Mouse (Mus musculus) kidney, postnatal 0 days (tissue): ENCODE results near the gene Ubqln4. TPM values are rescaled to one million over a fixed set of nuclear protein-coding genes. Genes with fewer than 3 reads are reported as not detected.

Experiments
- ATAC-seq: fragments of 200-750 bp; cut with Nextera tagmentation; replicated peaks from 2 replicates; pipeline ENCODE4 v1.8.0; 2017; ENCODE audit warnings: low read depth, moderate number of reproducible peaks, moderate TSS enrichment, moderate library complexity; ENCODE audit not compliant: low FRiP score
- DNase-seq: peaks from one replicate; pipeline ENCODE4 v3.0.0-alpha.2; 2016; ENCODE audit warnings: low spot score
- H3K27ac ChIP-seq: fragments of 300-500 bp; sonication (generic); 2 replicates; pipeline ENCODE4 v1.5.1; 2014; ENCODE audit warnings: mild to moderate bottlenecking
- H3K27me3 ChIP-seq: fragments of 300-500 bp; sonication (generic); 2 replicates; pipeline ENCODE4 v1.6.1; 2014; ENCODE audit warnings: low read length, mixed read lengths; ENCODE audit not compliant: insufficient read depth
- H3K36me3 ChIP-seq: fragments of 300-500 bp; sonication (generic); 2 replicates; pipeline ENCODE4 v1.6.1; 2014; ENCODE audit warnings: low read length, mixed read lengths; ENCODE audit not compliant: insufficient read depth
- H3K4me1 ChIP-seq: fragments of 300-500 bp; sonication (generic); replicated peaks from 2 replicates; pipeline ENCODE4 v1.6.1; 2014; ENCODE audit warnings: antibody characterized with exemption, low read length, mixed read lengths; ENCODE audit not compliant: insufficient read depth
- H3K4me2 ChIP-seq: fragments of 300-500 bp; sonication (generic); 2 replicates; pipeline ENCODE4 v1.6.1; 2014; ENCODE audit warnings: mild to moderate bottlenecking, low read length, moderate library complexity, mixed read lengths
- H3K4me3 ChIP-seq: fragments of 300-500 bp; sonication (generic); replicated peaks from 2 replicates; pipeline ENCODE4 v1.5.1; 2014; ENCODE audit warnings: low read depth, low read length
- H3K9ac ChIP-seq: fragments of 300-500 bp; sonication (generic); 2 replicates; pipeline ENCODE4 v1.6.1; 2014; ENCODE audit warnings: low read depth, low read length
- H3K9me3 ChIP-seq: fragments of 300-500 bp; sonication (generic); replicated peaks from 2 replicates; pipeline ENCODE4 v1.6.1; 2016; ENCODE audit warnings: low read length, inconsistent platforms, mixed read lengths
- CTCF ChIP-seq: IDR thresholded peaks from 2 replicates; pipeline ENCODE4 v1.5.1; 2016; ENCODE audit warnings: antibody characterized with exemption, low read depth, mild to moderate bottlenecking, moderate library complexity
- WGBS: fragments of 180-500 bp; shearing (Covaris S2); extraction: QIAGEN DNeasy Blood & Tissue Kit; methylation state at CpG from one replicate; pipeline ENCODE4 v1.1.7; 2014; 5-methylcytosine and 5-hydroxymethylcytosine counted together
- polyA plus RNA-seq: library from polyadenylated mRNA; unstranded; fragments of >200 nt; fragmentation: Nextera tagmentation; extraction: Ambion mirVana; gene quantifications from 2 replicates; pipeline ENCODE4 v1.2.1, GENCODE M21; 2015

Gene Ubqln4
- polyA plus RNA-seq, 1 experiment from 2014 or later = 35.1 TPM

GRCm38 (mm10) chr3:88538271-88539145, 15.1 kb upstream of the Ubqln4 start:
- H3K27me3 ChIP-seq = no peaks in the 10 kb centered on the region
- no peak overlapping the region for H3K9ac ChIP-seq
- DNase-seq (no peak), ATAC-seq (no peak)
- no peaks in the 10 kb centered on the region for H3K9me3 ChIP-seq
- H3K36me3 ChIP-seq = peaks cover 18% of the 10 kb centered on the region; the same call in 1 of the 2 replicates
- H3K4me2 ChIP-seq = no peak overlapping the region
- no peak overlapping the region for H3K4me3 ChIP-seq
- H3K4me1 ChIP-seq = peaks cover 40% of the 10 kb centered on the region
- TF ChIP-seq CTCF = no peak
- H3K27ac ChIP-seq = no peak overlapping the region
- 47% methylated on average over 9 of the region's 9 CpGs for WGBS

- H3K27me3 ChIP-seq = no peaks in the 10 kb centered on the region
- DNase-seq = no peak
- H3K27ac ChIP-seq = no peak overlapping the region
- H3K9me3 ChIP-seq = no peaks in the 10 kb centered on the region
- no peak for TF ChIP-seq CTCF
- no peak overlapping the region for H3K4me2 ChIP-seq
- no peak for ATAC-seq
- no peak overlapping the region for H3K9ac ChIP-seq
- H3K4me1 ChIP-seq = peaks cover 33% of the 10 kb centered on the region
- peaks cover 18% of the 10 kb centered on the region; the same call in 1 of the 2 replicates for H3K36me3 ChIP-seq
- WGBS = 36% methylated on average over 3 of the region's 3 CpGs
- no peak overlapping the region for H3K4me3 ChIP-seq
Observed at GRCm38 (mm10) chr3:88539397-88539796, 14.2 kb upstream of the Ubqln4 start.

GRCm38 (mm10) chr3:88540085-88540484, 13.5 kb upstream of the Ubqln4 start:
- no peak overlapping the region for H3K4me3 ChIP-seq
- peaks cover 18% of the 10 kb centered on the region; the same call in 1 of the 2 replicates for H3K36me3 ChIP-seq
- no peak overlapping the region for H3K27ac ChIP-seq
- H3K9me3 ChIP-seq = no peaks in the 10 kb centered on the region
- DNase-seq (no peak), ATAC-seq (no peak)
- 63% methylated on average over 5 of the region's 5 CpGs for WGBS
- H3K4me1 ChIP-seq = peaks cover 26% of the 10 kb centered on the region
- no peak for TF ChIP-seq CTCF
- no peak overlapping the region for H3K4me2 ChIP-seq
- no peak overlapping the region for H3K9ac ChIP-seq
- no peaks in the 10 kb centered on the region for H3K27me3 ChIP-seq

- 68% methylated on average over 7 of the region's 7 CpGs for WGBS
- Histone ChIP-seq H3K27ac (no peak overlapping the region), H3K9ac (no peak overlapping the region), H3K36me3 (peaks cover 17% of the 10 kb centered on the region; the same call in 1 of the 2 replicates), H3K27me3 (no peaks in the 10 kb centered on the region), H3K4me3 (no peak overlapping the region), H3K4me2 (no peak overlapping the region), H3K9me3 (no peaks in the 10 kb centered on the region), H3K4me1 (0 out of 2 replicates have a peak, but pooled peaks cover 9% of the 10 kb centered on the region)
- no peak for ATAC-seq
- no peak for TF ChIP-seq CTCF
- no peak for DNase-seq
Observed at GRCm38 (mm10) chr3:88541622-88542401, 11.7 kb upstream of the Ubqln4 start.

GRCm38 (mm10) chr3:88542486-88542885, 11.1 kb upstream of the Ubqln4 start:
- no peak overlapping the region for H3K4me2 ChIP-seq
- WGBS = 67% methylated on average over 4 of the region's 4 CpGs

GRCm38 (mm10) chr3:88543174-88543573, 10.4 kb upstream of the Ubqln4 start:
- TF ChIP-seq CTCF = no peak
- no peaks in the 10 kb centered on the region for H3K27me3 ChIP-seq
- H3K4me3 ChIP-seq = no peak overlapping the region
- no peaks in the 10 kb centered on the region for H3K9me3 ChIP-seq
- H3K27ac ChIP-seq = no peak overlapping the region
- H3K4me2 ChIP-seq = no peak overlapping the region
- ATAC-seq = no peak
- H3K4me1 ChIP-seq = 0 out of 2 replicates have a peak, but pooled peaks cover 4% of the 10 kb centered on the region
- 0 out of 2 replicates have a peak, but pooled peaks cover 7% of the 10 kb centered on the region for H3K36me3 ChIP-seq
- H3K9ac ChIP-seq = no peak overlapping the region
- no peak for DNase-seq
- 79% methylated on average over 8 of the region's 8 CpGs for WGBS

More at GRCm38 (mm10) chr3:88542486-88542885, 11.1 kb upstream of the Ubqln4 start:
- no peaks in the 10 kb centered on the region for H3K9me3 ChIP-seq
- no peak for DNase-seq
- no peak for ATAC-seq
- H3K27ac ChIP-seq = no peak overlapping the region
- no peak for TF ChIP-seq CTCF
- H3K36me3 ChIP-seq = peaks cover 10% of the 10 kb centered on the region; the same call in 1 of the 2 replicates
- 0 out of 2 replicates have a peak, but pooled peaks cover 4% of the 10 kb centered on the region for H3K4me1 ChIP-seq
- no peak overlapping the region for H3K4me3 ChIP-seq
- H3K9ac ChIP-seq = no peak overlapping the region
- no peaks in the 10 kb centered on the region for H3K27me3 ChIP-seq
